Mouse (Mus musculus) lung, adult 2 months (tissue): ENCODE results near the gene 6330409D20Rik.

Source experiments
- CTCF ChIP-seq: fragments of 200-500 bp; IDR thresholded peaks from 2 replicates; pipeline ENCODE4 v1.5.1; 2011; ENCODE audit warnings: mild to moderate bottlenecking, low read length, control low read depth; ENCODE audit not compliant: insufficient read depth
- POLR2A ChIP-seq: fragments of 200-500 bp; IDR thresholded peaks from 2 replicates; pipeline ENCODE4 v1.6.1; 2011; ENCODE audit warnings: low read depth, mild to moderate bottlenecking, control low read depth, low read length, borderline replicate concordance; ENCODE audit errors: extremely low read depth

DNA sequence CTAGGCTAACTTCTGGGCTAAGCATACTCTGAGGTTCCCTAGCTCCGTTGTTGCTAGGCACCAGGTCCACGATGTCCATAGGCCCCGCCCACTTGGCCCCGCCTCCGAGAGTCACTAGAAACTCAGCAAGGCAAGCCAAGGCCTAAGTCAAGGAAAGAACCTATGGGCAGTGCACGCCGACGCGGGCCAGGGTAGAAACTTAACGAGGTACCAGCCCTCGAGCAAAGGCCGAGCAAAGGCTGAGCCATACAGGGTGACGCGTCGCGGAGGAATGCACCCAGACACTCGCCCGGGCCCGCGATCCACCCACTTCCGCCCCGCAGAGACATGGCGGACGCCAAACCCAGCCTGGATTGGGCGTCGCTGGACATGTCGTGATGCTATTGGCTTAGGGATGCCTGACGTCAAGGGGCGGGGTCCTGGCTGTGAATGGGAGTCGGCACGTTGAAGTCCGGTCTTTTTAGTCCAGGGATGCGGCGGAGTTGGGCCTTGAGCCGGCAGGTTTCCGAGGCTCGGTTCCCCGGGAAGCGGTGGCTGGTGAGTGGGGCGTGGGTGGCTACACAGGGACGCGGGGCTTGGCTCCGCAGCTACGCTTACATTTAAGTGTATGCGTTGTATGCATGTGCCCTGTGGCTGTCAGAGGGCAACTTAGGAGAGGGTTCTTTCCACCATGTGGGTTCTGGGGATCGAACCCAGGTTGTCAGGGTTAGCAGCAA is 34.7 kb upstream of the 6330409D20Rik start, which contains the start of the genes Ttc16 and Ptrh1:
- TF ChIP-seq POLR2A: peak; percentile 36; the same call in 1 of the 2 replicates
- TF ChIP-seq CTCF: no peak
